Mouse (Mus musculus): Measurements from ENCODE around the gene Cav1. TPM values are rescaled to one million over a fixed set of nuclear protein-coding genes. Genes with fewer than 3 reads are reported as not detected.

Gene Cav1
- polyA plus RNA-seq, 1 experiment from 2014 or later, result 9.4 TPM

DNA sequence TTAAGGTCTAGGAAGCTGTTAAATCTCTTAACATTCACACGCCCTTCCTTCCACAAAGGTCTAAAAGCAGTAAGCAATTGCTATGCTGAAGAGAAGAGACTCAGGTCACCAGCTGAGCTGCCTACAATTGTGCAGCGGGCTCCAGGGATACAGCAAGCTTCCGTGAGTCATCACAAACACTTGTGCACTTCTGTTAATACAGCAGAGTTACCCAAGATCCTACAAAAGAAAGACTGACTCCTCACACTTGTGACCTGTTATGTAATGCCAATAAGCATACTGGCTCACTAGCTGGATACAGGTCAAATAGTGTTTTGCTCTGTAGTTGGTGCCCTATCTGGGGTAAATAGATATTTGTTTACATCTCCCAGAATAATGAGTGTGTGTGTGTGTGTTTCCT is 74.0 kb downstream of the Cav1 start:
- H3K9ac ChIP-seq (ENCODE audit: low read depth, low read length), result no peak overlapping the region
- no peaks in the 10 kb centered on the region for H3K27me3 ChIP-seq (replicated peaks; ENCODE audit: control insufficient read depth, insufficient read depth, low read length)
- H3K36me3 ChIP-seq (ENCODE audit: control insufficient read depth, insufficient read depth, low read length), result no peaks in the 10 kb centered on the region
- no peak overlapping the region for H3K27ac ChIP-seq (ENCODE audit: low read depth, low read length)
- no peak overlapping the region for H3K4me3 ChIP-seq (ENCODE audit: low read depth, low read length)
- DNase-seq (ENCODE audit: low spot score) (no peak), ATAC-seq (replicated peaks; ENCODE audit: low FRiP score) (no peak)
- no peaks in the 10 kb centered on the region for H3K4me1 ChIP-seq (replicated peaks; ENCODE audit: control insufficient read depth, insufficient read depth, low read length)
- no peak overlapping the region for H3K4me2 ChIP-seq
- WGBS, result 79% methylated on average over 3 of the region's 3 CpGs
- no peaks in the 10 kb centered on the region for H3K9me3 ChIP-seq (ENCODE audit: control insufficient read depth, low read length)

GRCm38 (mm10) chr6:17381690-17382089 is 75.6 kb downstream of the Cav1 start:
- H3K4me2 ChIP-seq, result no peak overlapping the region
- H3K27me3 ChIP-seq (replicated peaks; ENCODE audit: control insufficient read depth, insufficient read depth, low read length), result no peaks in the 10 kb centered on the region
- H3K4me3 ChIP-seq (ENCODE audit: low read depth, low read length), result no peak overlapping the region
- H3K9ac ChIP-seq (ENCODE audit: low read depth, low read length), result no peak overlapping the region
- H3K9me3 ChIP-seq (ENCODE audit: control insufficient read depth, low read length), result no peaks in the 10 kb centered on the region
- no peak overlapping the region for H3K27ac ChIP-seq (ENCODE audit: low read depth, low read length)
- ATAC-seq (replicated peaks; ENCODE audit: low FRiP score) (no peak), DNase-seq (ENCODE audit: low spot score) (no peak)
- H3K36me3 ChIP-seq (ENCODE audit: control insufficient read depth, insufficient read depth, low read length), result no peaks in the 10 kb centered on the region
- no peaks in the 10 kb centered on the region for H3K4me1 ChIP-seq (replicated peaks; ENCODE audit: control insufficient read depth, insufficient read depth, low read length)
- WGBS, result 78% methylated on average over 6 of the region's 6 CpGs

GRCm38 (mm10) chr6:17385531-17385930 is 79.4 kb downstream of the Cav1 start:
- no peak for DNase-seq (ENCODE audit: low spot score)
- Histone ChIP-seq H3K4me3 (ENCODE audit: low read depth, low read length) (no peak overlapping the region), H3K36me3 (ENCODE audit: control insufficient read depth, insufficient read depth, low read length) (no peaks in the 10 kb centered on the region), H3K27me3 (replicated peaks; ENCODE audit: control insufficient read depth, insufficient read depth, low read length) (no peaks in the 10 kb centered on the region), H3K9ac (ENCODE audit: low read depth, low read length) (no peak overlapping the region), H3K4me1 (replicated peaks; ENCODE audit: control insufficient read depth, insufficient read depth, low read length) (no peaks in the 10 kb centered on the region), H3K9me3 (ENCODE audit: control insufficient read depth, low read length) (no peaks in the 10 kb centered on the region), H3K4me2 (no peak overlapping the region), H3K27ac (ENCODE audit: low read depth, low read length) (no peak overlapping the region)
- WGBS, result 46% methylated on average over 5 of the region's 5 CpGs
- ATAC-seq (replicated peaks; ENCODE audit: low FRiP score), result no peak

DNA sequence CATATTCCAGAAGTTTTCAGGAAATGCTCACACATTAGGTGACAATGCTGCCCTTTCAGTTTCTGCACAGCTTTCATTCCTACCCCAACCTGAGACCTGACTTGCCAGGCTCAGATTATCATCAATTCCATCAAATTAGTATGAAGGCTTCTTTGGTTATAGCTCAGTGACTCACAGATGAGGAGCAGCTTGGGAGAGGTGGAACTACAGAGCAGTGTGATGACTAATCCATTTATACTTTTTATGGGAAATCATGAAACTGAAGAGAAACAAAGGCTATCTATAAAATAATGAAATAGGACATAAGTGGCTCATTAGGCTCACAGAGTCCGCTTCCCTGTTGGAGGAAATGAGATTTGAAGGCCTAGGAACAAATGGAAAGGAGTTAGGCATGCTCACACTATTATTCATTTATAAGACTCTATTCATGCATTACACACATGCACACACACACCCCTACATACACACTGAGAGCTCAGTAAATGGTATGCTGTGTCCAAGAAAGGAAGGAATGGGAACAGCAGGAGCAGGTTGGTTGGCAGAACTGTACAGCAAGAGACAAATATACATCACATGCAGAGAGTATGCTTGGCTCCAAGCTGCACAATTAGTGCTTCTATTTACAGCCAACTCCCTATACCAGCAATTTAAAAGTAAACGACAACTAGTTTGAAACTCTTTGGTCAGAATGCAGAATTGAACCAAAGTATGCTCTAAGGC is 82.0 kb downstream of the Cav1 start:
- Histone ChIP-seq H3K9ac (ENCODE audit: low read depth, low read length) (no peak overlapping the region), H3K4me2 (no peak overlapping the region), H3K9me3 (ENCODE audit: control insufficient read depth, low read length) (no peaks in the 10 kb centered on the region), H3K4me1 (replicated peaks; ENCODE audit: control insufficient read depth, insufficient read depth, low read length) (no peaks in the 10 kb centered on the region), H3K36me3 (ENCODE audit: control insufficient read depth, insufficient read depth, low read length) (no peaks in the 10 kb centered on the region), H3K27ac (ENCODE audit: low read depth, low read length) (no peak overlapping the region), H3K4me3 (ENCODE audit: low read depth, low read length) (no peak overlapping the region), H3K27me3 (replicated peaks; ENCODE audit: control insufficient read depth, insufficient read depth, low read length) (no peaks in the 10 kb centered on the region)
- ATAC-seq (replicated peaks; ENCODE audit: low FRiP score) (no peak), DNase-seq (ENCODE audit: low spot score) (no peak)
- 84% methylated on average over 2 of the region's 2 CpGs for WGBS

Other genes with a start within 250 kb of the Cav1 start
- gene Tes, start 241.2 kb upstream of the Cav1 start, polyA plus RNA-seq (2014; fragmentation: Nextera tagmentation; extraction: Ambion mirVana), result 20.5 and 22.0 TPM in 2 replicates
- 3.4 and 3.8 TPM in 2 replicates for gene Cav2, start 25.1 kb upstream of the Cav1 start, polyA plus RNA-seq (2014; fragmentation: Nextera tagmentation; extraction: Ambion mirVana)
- 7.8 and 8.2 TPM in 2 replicates for gene Met, start 157.5 kb downstream of the Cav1 start, polyA plus RNA-seq (2014; fragmentation: Nextera tagmentation; extraction: Ambion mirVana)